Comparison of ENCODE assay signal across 8 mouse cellular contexts in genomic region chr7:130965909-130966365, GRCm38 (mm10). TPM values are rescaled to one million over a fixed set of nuclear protein-coding genes. Genes with fewer than 3 reads are reported as not detected.
DNase-seq lines count a peak whose midpoint lies in the region; ATAC-seq and TF ChIP-seq lines count a peak whose summit lies in the region.

No protein-coding gene starts in this region.

- TF ChIP-seq CTCF in kidney, adult 2 months (conservative IDR thresholded peaks at IDR 0.05; ENCODE audit: insufficient read depth, insufficient read length, low read depth, low read length): no peak
- no peak for TF ChIP-seq CTCF in midbrain, postnatal 0 days (IDR thresholded peaks at IDR 0.05)

- DNase-seq in kidney, adult 2 months: no peak
- peak; percentile 91 for DNase-seq in brain, adult 2 months (ENCODE audit: low read depth, low spot score)
- peak; percentile 46 for DNase-seq in forelimb bud, embryonic 11.5 days (ENCODE audit: low read depth, low spot score)
- DNase-seq in midbrain, postnatal 0 days (ENCODE audit: low spot score): peak; percentile 87
- DNase-seq in liver, embryonic 11.5 days (ENCODE audit: low spot score): no peak
- DNase-seq in spleen, adult 12 weeks (ENCODE audit: low spot score): no peak

- H3K36me3 ChIP-seq in kidney, embryonic 14.5 days (ENCODE audit: control insufficient read depth, insufficient read depth, low read length): no peaks in the 10 kb centered on the region
- H3K36me3 ChIP-seq in kidney, adult 2 months (ENCODE audit: control insufficient read depth, insufficient read depth, low read length): no peaks in the 10 kb centered on the region
- H3K36me3 ChIP-seq in hindbrain, embryonic 16.5 days (ENCODE audit: control insufficient read depth, insufficient read depth, low read length): no peaks in the 10 kb centered on the region
- H3K36me3 ChIP-seq in midbrain, postnatal 0 days (ENCODE audit: insufficient read depth, low read length): no peaks in the 10 kb centered on the region
- no peaks in the 10 kb centered on the region for H3K36me3 ChIP-seq in liver, embryonic 11.5 days (ENCODE audit: control insufficient read depth, insufficient read depth, low read length)

- no peak overlapping the region for H3K9ac ChIP-seq in kidney, embryonic 14.5 days (ENCODE audit: low read depth, low read length)
- no peak overlapping the region for H3K9ac ChIP-seq in hindbrain, embryonic 16.5 days (ENCODE audit: low read depth, low read length)
- no peak overlapping the region for H3K9ac ChIP-seq in midbrain, postnatal 0 days (replicated peaks; ENCODE audit: low read length, poor library complexity, severe bottlenecking)
- no peak overlapping the region for H3K9ac ChIP-seq in liver, embryonic 11.5 days (ENCODE audit: low read depth, low read length)

- TF ChIP-seq POLR2A in kidney, adult 2 months (IDR thresholded peaks at IDR 0.05; ENCODE audit: low read depth, low read length): no peak

- ATAC-seq in kidney, embryonic 14.5 days (ENCODE audit: low FRiP score, low TSS enrichment): peak; percentile 21; the same call in 1 of the 2 replicates
- ATAC-seq in hindbrain, embryonic 16.5 days: peak; percentile 90
- ATAC-seq in midbrain, postnatal 0 days (ENCODE audit: low FRiP score): peak; percentile 60
- ATAC-seq in liver, embryonic 11.5 days (replicated peaks; ENCODE audit: low FRiP score): no peak

- 68% methylated on average over 4 of the region's 4 CpGs for WGBS in kidney, embryonic 14.5 days
- 60% methylated on average over 4 of the region's 4 CpGs for WGBS in kidney, adult 2 months
- 42% methylated on average over 4 of the region's 4 CpGs for WGBS in hindbrain, embryonic 16.5 days
- WGBS in midbrain, postnatal 0 days: 41% methylated on average over 4 of the region's 4 CpGs
- 74% methylated on average over 4 of the region's 4 CpGs for WGBS in liver, embryonic 11.5 days

- no peaks in the 10 kb centered on the region for H3K9me3 ChIP-seq in kidney, embryonic 14.5 days (ENCODE audit: control insufficient read depth, low read length)
- H3K9me3 ChIP-seq in hindbrain, embryonic 16.5 days (ENCODE audit: control insufficient read depth, low read length): no peaks in the 10 kb centered on the region
- no peaks in the 10 kb centered on the region for H3K9me3 ChIP-seq in midbrain, postnatal 0 days (ENCODE audit: low read length)
- H3K9me3 ChIP-seq in liver, embryonic 11.5 days (ENCODE audit: control insufficient read depth, low read length): no peaks in the 10 kb centered on the region

- H3K4me2 ChIP-seq in kidney, embryonic 14.5 days (replicated peaks; ENCODE audit: low read depth, low read length): no peak overlapping the region
- no peak overlapping the region for H3K4me2 ChIP-seq in hindbrain, embryonic 16.5 days (ENCODE audit: low read length)
- no peak overlapping the region for H3K4me2 ChIP-seq in midbrain, postnatal 0 days (ENCODE audit: low read depth, low read length, poor library complexity, severe bottlenecking)
- no peak overlapping the region for H3K4me2 ChIP-seq in liver, embryonic 11.5 days

- peaks cover 8% of the 10 kb centered on the region; the same call in 1 of the 2 replicates for H3K4me1 ChIP-seq in kidney, embryonic 14.5 days (ENCODE audit: control insufficient read depth, insufficient read depth, low read length)
- peaks cover 10% of the 10 kb centered on the region; the same call in 1 of the 2 replicates for H3K4me1 ChIP-seq in kidney, adult 2 months (ENCODE audit: control insufficient read depth, insufficient read depth, low read length)
- peaks cover 4% of the 10 kb centered on the region; the same call in 1 of the 2 replicates for H3K4me1 ChIP-seq in hindbrain, embryonic 16.5 days (ENCODE audit: control insufficient read depth, insufficient read depth, low read depth, low read length)
- H3K4me1 ChIP-seq in midbrain, postnatal 0 days (ENCODE audit: insufficient read depth, low read length): no peaks in the 10 kb centered on the region
- H3K4me1 ChIP-seq in liver, embryonic 11.5 days (replicated peaks; ENCODE audit: control insufficient read depth, insufficient read depth, low read length): no peaks in the 10 kb centered on the region

- H3K27me3 ChIP-seq in kidney, embryonic 14.5 days (ENCODE audit: control insufficient read depth, insufficient read depth, low read length): no peaks in the 10 kb centered on the region
- no peaks in the 10 kb centered on the region for H3K27me3 ChIP-seq in kidney, adult 2 months (replicated peaks; ENCODE audit: control insufficient read depth, insufficient read depth, low read length)
- no peaks in the 10 kb centered on the region for H3K27me3 ChIP-seq in hindbrain, embryonic 16.5 days (replicated peaks; ENCODE audit: control insufficient read depth, insufficient read depth, low read length)
- no peaks in the 10 kb centered on the region for H3K27me3 ChIP-seq in midbrain, postnatal 0 days (ENCODE audit: insufficient read depth, low read length)
- no peaks in the 10 kb centered on the region for H3K27me3 ChIP-seq in liver, embryonic 11.5 days (replicated peaks; ENCODE audit: control insufficient read depth, insufficient read depth, low read length)

- H3K4me3 ChIP-seq in kidney, embryonic 14.5 days (ENCODE audit: low read length): no peak overlapping the region
- no peak overlapping the region for H3K4me3 ChIP-seq in kidney, adult 2 months (ENCODE audit: insufficient read depth, low read depth, low read length)
- no peak overlapping the region for H3K4me3 ChIP-seq in hindbrain, embryonic 16.5 days (ENCODE audit: low read length)
- H3K4me3 ChIP-seq in midbrain, postnatal 0 days (ENCODE audit: low read depth, low read length): no peak overlapping the region
- H3K4me3 ChIP-seq in liver, embryonic 11.5 days (ENCODE audit: low read depth, low read length): no peak overlapping the region

- no peak overlapping the region for H3K27ac ChIP-seq in kidney, embryonic 14.5 days (ENCODE audit: low read depth, low read length)
- no peak overlapping the region for H3K27ac ChIP-seq in kidney, adult 2 months (ENCODE audit: insufficient read depth, low read depth, low read length)
- H3K27ac ChIP-seq in hindbrain, embryonic 16.5 days (ENCODE audit: low read depth, low read length): peak overlapping the region; percentile 62
- 0 out of 2 replicates have a peak overlapping the region, but pooled peaks have one; percentile 18 for H3K27ac ChIP-seq in midbrain, postnatal 0 days (ENCODE audit: low read depth, low read length)
- H3K27ac ChIP-seq in liver, embryonic 11.5 days (ENCODE audit: low read depth, low read length): no peak overlapping the region

RNA-seq across cellular contexts. Expression of gene Htra1, which starts 30.0 kb away (rescaled TPM):
- polyA plus RNA-seq in kidney, embryonic 14.5 days (2014; fragmentation: Nextera tagmentation; extraction: Ambion mirVana): 2.0 and 3.0 TPM in 2 replicates
- 97.0 and 98.2 TPM in 2 replicates for polyA plus RNA-seq in kidney, adult 2 months (2012; rRNA removed)
- 23.1 and 25.9 TPM in 2 replicates for polyA plus RNA-seq in hindbrain, embryonic 16.5 days (2015; fragmentation: Nextera tagmentation; extraction: Ambion mirVana)
- 23.5 and 31.8 TPM in 2 replicates for total RNA-seq in midbrain, postnatal 0 days (2014; rRNA removed)
- polyA plus RNA-seq in midbrain, postnatal 0 days (2015; fragmentation: Nextera tagmentation; extraction: Ambion mirVana): 32.9 and 33.3 TPM in 2 replicates
- 1.2 and 3.3 TPM in 2 replicates for polyA plus RNA-seq in liver, embryonic 11.5 days (2014; fragmentation: Nextera tagmentation; extraction: Ambion mirVana)

Comparison
In these comparisons a context has a peak if more than half of its experiments do, and no peak if none do; other contexts are left out.
1. H3K27ac ChIP-seq: peak in hindbrain, embryonic 16.5 days (single experiment) and midbrain, postnatal 0 days (single experiment); none in kidney, embryonic 14.5 days (single experiment), kidney, adult 2 months (single experiment) and liver, embryonic 11.5 days (single experiment).
2. DNase-seq: peak in brain, adult 2 months (single experiment), forelimb bud, embryonic 11.5 days (single experiment) and midbrain, postnatal 0 days (single experiment); none in kidney, adult 2 months (single experiment), liver, embryonic 11.5 days (single experiment) and spleen, adult 12 weeks (single experiment).